Mouse (Mus musculus): ENCODE results near the gene Nppc. TPM values are rescaled to one million over a fixed set of nuclear protein-coding genes. Genes with fewer than 3 reads are reported as not detected.

Nppc gene
- total RNA-seq, 2 experiments from 2014 or later, result not detected

Other genes with a start within 250 kb of the Nppc start
- gene Nmur1, start 244.3 kb downstream of the Nppc start, total RNA-seq (2015; ENCODE audit: low replicate concordance), result not detected in 2 replicates
- not detected in 2 replicates for gene Nmur1, start 244.3 kb downstream of the Nppc start, total RNA-seq (2017; ENCODE audit: low replicate concordance)
- gene Tex44, start 244.2 kb downstream of the Nppc start, total RNA-seq (2015; ENCODE audit: low replicate concordance), result not detected in 2 replicates
- gene Tex44, start 244.2 kb downstream of the Nppc start, total RNA-seq (2017; ENCODE audit: low replicate concordance), result not detected in 2 replicates
- gene Ptma, start 143.8 kb downstream of the Nppc start, total RNA-seq (2015; ENCODE audit: low replicate concordance), result 1,027 and 1,158 TPM in 2 replicates
- 910 and 1,101 TPM in 2 replicates for gene Ptma, start 143.8 kb downstream of the Nppc start, total RNA-seq (2017; ENCODE audit: low replicate concordance)
- gene Pde6d, start 87.9 kb downstream of the Nppc start, total RNA-seq (2015; ENCODE audit: low replicate concordance), result 6.9 and 20.5 TPM in 2 replicates
- 2.9 and 3.7 TPM in 2 replicates for gene Pde6d, start 87.9 kb downstream of the Nppc start, total RNA-seq (2017; ENCODE audit: low replicate concordance)
- 4.6 and 6.1 TPM in 2 replicates for gene Cops7b, start 87.7 kb downstream of the Nppc start, total RNA-seq (2015; ENCODE audit: low replicate concordance)
- gene Cops7b, start 87.7 kb downstream of the Nppc start, total RNA-seq (2017; ENCODE audit: low replicate concordance), result 2.6 and 5.6 TPM in 2 replicates
- 5.0 and 5.2 TPM in 2 replicates for gene Dis3l2, start 33.2 kb upstream of the Nppc start, total RNA-seq (2015; ENCODE audit: low replicate concordance)
- 2.1 and 3.6 TPM in 2 replicates for gene Dis3l2, start 33.2 kb upstream of the Nppc start, total RNA-seq (2017; ENCODE audit: low replicate concordance)